Mouse (Mus musculus) gonadal fat pad, adult 2 months (tissue): ENCODE results near the gene Cux2. TPM values are rescaled to one million over a fixed set of nuclear protein-coding genes. Genes with fewer than 3 reads are reported as not detected.

Experiments used
- DNase-seq: peaks from one replicate; pipeline ENCODE4 v3.0.0-alpha.2; 2012; ENCODE audit warnings: low read depth
- polyA plus RNA-seq: library from polyadenylated mRNA; depleted of rRNA; stranded (reverse); fragments of >200 nt; gene quantifications from 2 replicates; pipeline ENCODE4 v1.2.3, GENCODE M21; 2012

Gene Cux2
- polyA plus RNA-seq, 1 experiment, result 2.5 TPM

GRCm38 (mm10) chr5:122016744-122017143, 33.2 kb downstream of the Cux2 start:
- DNase-seq, result no peak

- DNase-seq, result no peak
Measured at GRCm38 (mm10) chr5:122015149-122015548, 34.8 kb downstream of the Cux2 start.

- no peak for DNase-seq
Measured at GRCm38 (mm10) chr5:122014671-122015070, 35.2 kb downstream of the Cux2 start.

- DNase-seq, result no peak
Measured at GRCm38 (mm10) chr5:122011289-122011688, 38.6 kb downstream of the Cux2 start.

GRCm38 (mm10) chr5:122007946-122008441, 41.9 kb downstream of the Cux2 start:
- DNase-seq, result no peak

GRCm38 (mm10) chr5:122003460-122003859, 46.4 kb downstream of the Cux2 start:
- DNase-seq, result no peak

- no peak for DNase-seq
Measured at GRCm38 (mm10) chr5:122002148-122002547, 47.8 kb downstream of the Cux2 start.

- DNase-seq, result no peak
Measured at GRCm38 (mm10) chr5:122001311-122001710, 48.6 kb downstream of the Cux2 start.

- no peak for DNase-seq
Measured at GRCm38 (mm10) chr5:122000381-122000780, 49.5 kb downstream of the Cux2 start.

- DNase-seq, result no peak
Measured at GRCm38 (mm10) chr5:121998981-121999795, 50.7 kb downstream of the Cux2 start.

- no peak for DNase-seq
Measured at GRCm38 (mm10) chr5:121998281-121998680, 51.6 kb downstream of the Cux2 start.

- no peak for DNase-seq
Measured at GRCm38 (mm10) chr5:121996701-121997100, 53.2 kb downstream of the Cux2 start.

- no peak for DNase-seq
Measured at GRCm38 (mm10) chr5:121994808-121995207, 55.1 kb downstream of the Cux2 start.

GRCm38 (mm10) chr5:121991914-121992313, 58.0 kb downstream of the Cux2 start:
- DNase-seq, result no peak

- no peak for DNase-seq
Measured at GRCm38 (mm10) chr5:121985855-121986254, 64.0 kb downstream of the Cux2 start.

GRCm38 (mm10) chr5:121981650-121982131, 68.2 kb downstream of the Cux2 start:
- DNase-seq, result no peak

- DNase-seq, result no peak
Measured at GRCm38 (mm10) chr5:121976331-121976730, 73.6 kb downstream of the Cux2 start.

GRCm38 (mm10) chr5:121973541-121973940, 76.4 kb downstream of the Cux2 start:
- DNase-seq, result no peak

GRCm38 (mm10) chr5:121972680-121973192, 77.2 kb downstream of the Cux2 start:
- DNase-seq, result no peak

GRCm38 (mm10) chr5:121968999-121969398, 80.9 kb downstream of the Cux2 start:
- no peak for DNase-seq

GRCm38 (mm10) chr5:121968416-121968815, 81.5 kb downstream of the Cux2 start:
- DNase-seq, result no peak

- DNase-seq, result no peak
Measured at GRCm38 (mm10) chr5:121967520-121967919, 82.4 kb downstream of the Cux2 start.

GRCm38 (mm10) chr5:121966940-121967339, 83.0 kb downstream of the Cux2 start:
- no peak for DNase-seq
